Mouse (Mus musculus): ENCODE measurements around the gene Tnni2. TPM values are rescaled to one million over a fixed set of nuclear protein-coding genes. Genes with fewer than 3 reads are reported as not detected.
A peak's percentile ranks its signal among the peaks of the same experiment; 100 is the strongest.

Gene Tnni2
- total and polyA plus RNA-seq, 2 experiments from 2014 or later, result 0.46 TPM; not detected in 1

GRCm38 (mm10) chr7:142482256-142482609 lies 40.6 kb downstream of the Tnni2 start:
- 26% methylated on average over 6 of the region's 6 CpGs for WGBS
- Histone ChIP-seq H3K4me3 (ENCODE audit: low read depth, low read length) (no peak overlapping the region), H3K9ac (replicated peaks; ENCODE audit: low read length, poor library complexity, severe bottlenecking) (peak overlapping the region; percentile 60; the same call in 1 of the 2 replicates), H3K4me2 (ENCODE audit: low read depth, low read length, poor library complexity, severe bottlenecking) (no peak overlapping the region), H3K27ac (ENCODE audit: low read depth, low read length) (no peak overlapping the region), H3K36me3 (ENCODE audit: insufficient read depth, low read length) (no peaks in the 10 kb centered on the region), H3K9me3 (ENCODE audit: low read length) (no peaks in the 10 kb centered on the region), H3K4me1 (ENCODE audit: insufficient read depth, low read length) (peaks cover 6% of the 10 kb centered on the region), H3K27me3 (ENCODE audit: insufficient read depth, low read length) (no peaks in the 10 kb centered on the region)
- ATAC-seq (ENCODE audit: low FRiP score), result peak; percentile 44; the same call in 1 of the 2 replicates
- TF ChIP-seq CTCF (IDR thresholded peaks at IDR 0.05), result no peak
- peak; percentile 47 for DNase-seq (ENCODE audit: low spot score)

GRCm38 (mm10) chr7:142483136-142483535 lies 41.5 kb downstream of the Tnni2 start:
- Histone ChIP-seq H3K4me1 (ENCODE audit: insufficient read depth, low read length) (peaks cover 13% of the 10 kb centered on the region), H3K36me3 (ENCODE audit: insufficient read depth, low read length) (no peaks in the 10 kb centered on the region), H3K9ac (replicated peaks; ENCODE audit: low read length, poor library complexity, severe bottlenecking) (no peak overlapping the region), H3K4me2 (ENCODE audit: low read depth, low read length, poor library complexity, severe bottlenecking) (no peak overlapping the region), H3K27me3 (ENCODE audit: insufficient read depth, low read length) (no peaks in the 10 kb centered on the region), H3K4me3 (ENCODE audit: low read depth, low read length) (no peak overlapping the region), H3K27ac (ENCODE audit: low read depth, low read length) (no peak overlapping the region), H3K9me3 (ENCODE audit: low read length) (no peaks in the 10 kb centered on the region)
- 45% methylated on average over 11 of the region's 11 CpGs for WGBS
- ATAC-seq (ENCODE audit: low FRiP score) (no peak), DNase-seq (ENCODE audit: low spot score) (no peak)
- TF ChIP-seq CTCF (IDR thresholded peaks at IDR 0.05), result no peak

GRCm38 (mm10) chr7:142484780-142485179 lies 43.2 kb downstream of the Tnni2 start:
- Histone ChIP-seq H3K36me3 (ENCODE audit: insufficient read depth, low read length) (no peaks in the 10 kb centered on the region), H3K4me2 (ENCODE audit: low read depth, low read length, poor library complexity, severe bottlenecking) (no peak overlapping the region), H3K9ac (replicated peaks; ENCODE audit: low read length, poor library complexity, severe bottlenecking) (no peak overlapping the region), H3K4me3 (ENCODE audit: low read depth, low read length) (no peak overlapping the region), H3K9me3 (ENCODE audit: low read length) (no peaks in the 10 kb centered on the region), H3K4me1 (ENCODE audit: insufficient read depth, low read length) (peaks cover 13% of the 10 kb centered on the region), H3K27ac (ENCODE audit: low read depth, low read length) (no peak overlapping the region), H3K27me3 (ENCODE audit: insufficient read depth, low read length) (no peaks in the 10 kb centered on the region)
- TF ChIP-seq CTCF (IDR thresholded peaks at IDR 0.05), result no peak
- DNase-seq (ENCODE audit: low spot score) (no peak), ATAC-seq (ENCODE audit: low FRiP score) (no peak)
- WGBS, result 90% methylated on average over 12 of the region's 12 CpGs

- Histone ChIP-seq H3K27ac (ENCODE audit: low read depth, low read length) (no peak overlapping the region), H3K9ac (replicated peaks; ENCODE audit: low read length, poor library complexity, severe bottlenecking) (no peak overlapping the region), H3K9me3 (ENCODE audit: low read length) (no peaks in the 10 kb centered on the region), H3K27me3 (ENCODE audit: insufficient read depth, low read length) (no peaks in the 10 kb centered on the region), H3K4me1 (ENCODE audit: insufficient read depth, low read length) (peaks cover 7% of the 10 kb centered on the region), H3K4me2 (ENCODE audit: low read depth, low read length, poor library complexity, severe bottlenecking) (no peak overlapping the region), H3K36me3 (ENCODE audit: insufficient read depth, low read length) (no peaks in the 10 kb centered on the region), H3K4me3 (ENCODE audit: low read depth, low read length) (no peak overlapping the region)
- 76% methylated on average over 8 of the region's 8 CpGs for WGBS
- DNase-seq (ENCODE audit: low spot score) (no peak), ATAC-seq (ENCODE audit: low FRiP score) (no peak)
- no peak for TF ChIP-seq CTCF (IDR thresholded peaks at IDR 0.05)
Observed at GRCm38 (mm10) chr7:142486751-142487162, 45.1 kb downstream of the Tnni2 start.

- Histone ChIP-seq H3K4me3 (ENCODE audit: low read depth, low read length) (no peak overlapping the region), H3K27me3 (ENCODE audit: insufficient read depth, low read length) (no peaks in the 10 kb centered on the region), H3K9ac (replicated peaks; ENCODE audit: low read length, poor library complexity, severe bottlenecking) (no peak overlapping the region), H3K36me3 (ENCODE audit: insufficient read depth, low read length) (no peaks in the 10 kb centered on the region), H3K9me3 (ENCODE audit: low read length) (no peaks in the 10 kb centered on the region), H3K4me1 (ENCODE audit: insufficient read depth, low read length) (peaks cover 7% of the 10 kb centered on the region), H3K4me2 (ENCODE audit: low read depth, low read length, poor library complexity, severe bottlenecking) (no peak overlapping the region), H3K27ac (ENCODE audit: low read depth, low read length) (no peak overlapping the region)
- TF ChIP-seq CTCF (IDR thresholded peaks at IDR 0.05), result peak; percentile 75
- DNase-seq (ENCODE audit: low spot score), result peak; percentile 79
- WGBS, result 14% methylated on average over 9 of the region's 9 CpGs
- peak; percentile 69; the same call in 1 of the 2 replicates for ATAC-seq (ENCODE audit: low FRiP score)
Observed at GRCm38 (mm10) chr7:142487341-142487859, 45.8 kb downstream of the Tnni2 start.

- WGBS, result 79% methylated on average over 3 of the region's 3 CpGs
- H3K9ac ChIP-seq (replicated peaks; ENCODE audit: low read length, poor library complexity, severe bottlenecking), result no peak overlapping the region
- DNase-seq (ENCODE audit: low spot score), result no peak
- H3K27me3 ChIP-seq (ENCODE audit: insufficient read depth, low read length), result no peaks in the 10 kb centered on the region
- no peak overlapping the region for H3K27ac ChIP-seq (ENCODE audit: low read depth, low read length)
- peaks cover 7% of the 10 kb centered on the region for H3K4me1 ChIP-seq (ENCODE audit: insufficient read depth, low read length)
- H3K9me3 ChIP-seq (ENCODE audit: low read length), result no peaks in the 10 kb centered on the region
- TF ChIP-seq CTCF (IDR thresholded peaks at IDR 0.05), result no peak
- ATAC-seq (ENCODE audit: low FRiP score), result no peak
- H3K4me3 ChIP-seq (ENCODE audit: low read depth, low read length), result no peak overlapping the region
- no peak overlapping the region for H3K4me2 ChIP-seq (ENCODE audit: low read depth, low read length, poor library complexity, severe bottlenecking)
- no peaks in the 10 kb centered on the region for H3K36me3 ChIP-seq (ENCODE audit: insufficient read depth, low read length)
Observed at GRCm38 (mm10) chr7:142488053-142488452, 46.4 kb downstream of the Tnni2 start.
